Mouse (Mus musculus): Measurements from ENCODE around the gene Vgll4.

Gene Vgll4

GRCm38 (mm10) chr6:114873808-114874137 is 96.0 kb downstream of the Vgll4 start:
- no peak for DNase-seq (ENCODE audit: low spot score in 2 of 2)

GRCm38 (mm10) chr6:114871010-114871660 is 98.7 kb downstream of the Vgll4 start:
- no peak for DNase-seq (ENCODE audit: low spot score in 2 of 2)

- DNase-seq (ENCODE audit: low spot score in 2 of 2) = no peak
Measured at GRCm38 (mm10) chr6:114869501-114870076, 100.2 kb downstream of the Vgll4 start.

GRCm38 (mm10) chr6:114868656-114869055 is 101.1 kb downstream of the Vgll4 start:
- no peak for DNase-seq (ENCODE audit: low spot score in 2 of 2)

- no peak for DNase-seq (ENCODE audit: low spot score in 2 of 2)
Measured at GRCm38 (mm10) chr6:114866619-114867018, 103.2 kb downstream of the Vgll4 start.

- no peak for DNase-seq (ENCODE audit: low spot score in 2 of 2)
Measured at GRCm38 (mm10) chr6:114866078-114866477, 103.7 kb downstream of the Vgll4 start.

- DNase-seq (ENCODE audit: low spot score in 2 of 2) = no peak
Measured at GRCm38 (mm10) chr6:114864421-114864820, 105.4 kb downstream of the Vgll4 start.

GRCm38 (mm10) chr6:114863501-114863900 is 106.3 kb downstream of the Vgll4 start:
- no peak for DNase-seq (ENCODE audit: low spot score in 2 of 2)

- DNase-seq (ENCODE audit: low spot score in 2 of 2) = no peak
Measured at GRCm38 (mm10) chr6:114862046-114862445, 107.7 kb downstream of the Vgll4 start.

GRCm38 (mm10) chr6:114861591-114861990 is 108.2 kb downstream of the Vgll4 start:
- no peak for DNase-seq (ENCODE audit: low spot score in 2 of 2)

- DNase-seq (ENCODE audit: low spot score in 2 of 2) = no peak
Measured at GRCm38 (mm10) chr6:114860677-114861568, 108.9 kb downstream of the Vgll4 start.

- DNase-seq (ENCODE audit: low spot score in 2 of 2) = no peak
Measured at GRCm38 (mm10) chr6:114858722-114859053, 111.1 kb downstream of the Vgll4 start.

GRCm38 (mm10) chr6:114857996-114858721 is 111.6 kb downstream of the Vgll4 start:
- no peak for DNase-seq (ENCODE audit: low spot score in 2 of 2)

- no peak for DNase-seq (ENCODE audit: low spot score in 2 of 2)
Measured at GRCm38 (mm10) chr6:114856501-114856900, 113.3 kb downstream of the Vgll4 start.

- no peak for DNase-seq (ENCODE audit: low spot score in 2 of 2)
Measured at GRCm38 (mm10) chr6:114855644-114856043, 114.2 kb downstream of the Vgll4 start.

GRCm38 (mm10) chr6:114854368-114854767 is 115.4 kb downstream of the Vgll4 start:
- no peak for DNase-seq (ENCODE audit: low spot score in 2 of 2)

GRCm38 (mm10) chr6:114852739-114853138 is 117.1 kb downstream of the Vgll4 start:
- no peak for DNase-seq (ENCODE audit: low spot score in 2 of 2)

- no peak for DNase-seq (ENCODE audit: low spot score in 2 of 2)
Measured at GRCm38 (mm10) chr6:114851688-114852087, 118.1 kb downstream of the Vgll4 start.

GRCm38 (mm10) chr6:114849787-114850186 is 120.0 kb downstream of the Vgll4 start:
- DNase-seq (ENCODE audit: low spot score in 2 of 2) = no peak

- DNase-seq (ENCODE audit: low spot score in 2 of 2) = no peak
Measured at GRCm38 (mm10) chr6:114848761-114849160, 121.0 kb downstream of the Vgll4 start.

- DNase-seq (ENCODE audit: low spot score in 2 of 2) = no peak
Measured at GRCm38 (mm10) chr6:114847582-114848174, 122.1 kb downstream of the Vgll4 start.

Measured in right cerebral cortex, postnatal 36 days (tissue).